Mouse (Mus musculus): ENCODE measurements at regions not wholly inside any gene's neighbourhood (a gene's known extent, or its start where the extent isn't known, plus 50 kb on each side); places are given as distances from the start of the nearest gene placed in this dataset.

DNA sequence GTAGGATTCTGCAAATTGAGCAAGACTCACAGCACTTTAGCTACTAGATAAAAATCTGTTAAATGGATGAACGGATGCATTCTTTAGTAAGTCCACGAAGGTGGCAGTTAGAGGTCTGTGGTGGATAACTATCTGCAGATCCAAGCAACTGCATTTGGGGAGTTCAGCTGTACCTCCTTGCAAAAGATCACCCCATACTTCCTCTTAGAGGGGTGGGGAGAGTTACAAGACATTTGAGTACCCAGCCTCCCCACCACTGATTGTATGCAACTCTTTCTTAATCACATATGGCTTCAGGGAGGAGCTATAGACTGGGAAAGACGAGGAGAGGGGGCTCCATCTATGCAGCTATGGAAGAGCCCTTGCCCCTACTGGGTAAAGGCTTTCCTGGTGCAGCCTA, 144.1 kb downstream of the Postn start:
- WGBS, result 79% methylated on average over 3 of the region's 3 CpGs
- Histone ChIP-seq H3K27me3 (replicated peaks) (no peaks in the 10 kb centered on the region), H3K9ac (no peak overlapping the region), H3K4me1 (no peaks in the 10 kb centered on the region), H3K4me2 (no peak overlapping the region), H3K9me3 (no peaks in the 10 kb centered on the region), H3K4me3 (no peak overlapping the region), H3K36me3 (replicated peaks) (no peaks in the 10 kb centered on the region), H3K27ac (no peak overlapping the region)
- no peak for ATAC-seq (replicated peaks)

DNA sequence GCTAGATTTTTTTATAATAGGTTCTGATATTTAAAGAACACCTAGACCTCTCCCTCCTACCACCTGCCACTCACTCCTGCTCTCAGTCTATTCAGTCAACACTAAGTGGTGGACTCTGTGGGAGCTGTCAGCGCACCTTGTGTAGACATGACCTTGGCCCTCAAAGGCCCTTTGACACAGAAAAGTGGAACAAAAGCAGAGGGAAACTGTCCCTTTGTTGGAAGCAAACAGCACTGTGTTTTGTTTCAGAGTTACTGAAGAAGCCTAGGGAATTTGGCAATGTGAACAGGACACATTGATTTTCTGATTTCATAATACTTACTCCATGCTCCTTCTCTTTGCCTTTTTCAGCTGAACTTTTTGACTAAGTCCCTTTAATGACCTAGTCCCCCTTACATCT, 146.7 kb downstream of the Postn start:
- H3K27ac ChIP-seq, result no peak overlapping the region
- no peak overlapping the region for H3K9ac ChIP-seq
- H3K27me3 ChIP-seq (replicated peaks), result no peaks in the 10 kb centered on the region
- no peak overlapping the region for H3K4me3 ChIP-seq
- no peak for ATAC-seq (replicated peaks)
- no peaks in the 10 kb centered on the region for H3K9me3 ChIP-seq
- no peaks in the 10 kb centered on the region for H3K4me1 ChIP-seq
- H3K4me2 ChIP-seq, result no peak overlapping the region
- WGBS, result 80% methylated on average over 1 of the region's 1 CpGs
- no peaks in the 10 kb centered on the region for H3K36me3 ChIP-seq (replicated peaks)

DNA sequence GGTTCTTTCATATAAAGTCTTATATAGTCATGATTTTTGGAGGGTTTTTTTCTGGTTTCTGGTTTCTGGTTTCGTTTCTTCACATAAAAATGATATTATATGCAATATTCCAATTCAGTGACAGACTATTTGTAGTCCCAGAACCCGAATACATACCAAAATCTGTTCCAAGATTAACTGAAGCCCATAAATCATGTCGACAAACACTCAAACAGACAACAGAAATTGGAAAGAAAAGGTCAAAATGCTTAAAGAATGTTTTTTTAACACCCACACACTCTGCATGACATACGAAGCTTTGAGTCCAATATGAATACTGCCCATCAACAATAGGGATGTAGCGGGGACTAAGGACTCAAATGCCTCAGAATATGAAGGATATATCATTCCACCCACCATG, 148.0 kb downstream of the Postn start:
- H3K36me3 ChIP-seq (replicated peaks), result no peaks in the 10 kb centered on the region
- no peak overlapping the region for H3K9ac ChIP-seq
- 83% methylated on average over 5 of the region's 5 CpGs for WGBS
- ATAC-seq (replicated peaks), result no peak
- H3K27me3 ChIP-seq (replicated peaks), result no peaks in the 10 kb centered on the region
- no peak overlapping the region for H3K4me3 ChIP-seq
- H3K27ac ChIP-seq, result no peak overlapping the region
- H3K4me2 ChIP-seq, result no peak overlapping the region
- no peaks in the 10 kb centered on the region for H3K9me3 ChIP-seq
- no peaks in the 10 kb centered on the region for H3K4me1 ChIP-seq

DNA sequence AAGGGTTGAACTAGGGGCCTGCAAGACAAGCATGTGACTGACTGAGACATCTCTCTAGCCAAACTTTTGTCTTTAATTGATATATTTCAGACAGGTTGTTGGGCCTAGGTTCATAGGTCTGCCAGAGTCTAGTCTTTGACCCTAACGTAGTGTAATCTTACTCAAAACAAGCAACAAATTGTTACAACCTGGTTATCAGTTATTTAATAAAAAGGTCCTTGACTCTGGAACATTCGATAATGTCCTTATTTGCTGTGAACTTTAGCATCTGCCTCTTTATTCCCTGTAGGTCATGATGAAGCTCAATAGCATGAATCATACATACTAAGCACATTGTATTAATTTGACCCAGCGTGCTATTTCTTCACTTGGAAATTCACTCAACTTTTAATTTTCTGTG, 156.3 kb downstream of the Postn start:
- Histone ChIP-seq H3K36me3 (replicated peaks) (no peaks in the 10 kb centered on the region), H3K9me3 (0 out of 2 replicates have a peak, but pooled peaks cover 4% of the 10 kb centered on the region), H3K27ac (no peak overlapping the region), H3K27me3 (replicated peaks) (no peaks in the 10 kb centered on the region), H3K4me2 (no peak overlapping the region), H3K4me3 (no peak overlapping the region), H3K4me1 (no peaks in the 10 kb centered on the region), H3K9ac (no peak overlapping the region)
- 89% methylated on average over 3 of the region's 3 CpGs for WGBS
- no peak for ATAC-seq (replicated peaks)

DNA sequence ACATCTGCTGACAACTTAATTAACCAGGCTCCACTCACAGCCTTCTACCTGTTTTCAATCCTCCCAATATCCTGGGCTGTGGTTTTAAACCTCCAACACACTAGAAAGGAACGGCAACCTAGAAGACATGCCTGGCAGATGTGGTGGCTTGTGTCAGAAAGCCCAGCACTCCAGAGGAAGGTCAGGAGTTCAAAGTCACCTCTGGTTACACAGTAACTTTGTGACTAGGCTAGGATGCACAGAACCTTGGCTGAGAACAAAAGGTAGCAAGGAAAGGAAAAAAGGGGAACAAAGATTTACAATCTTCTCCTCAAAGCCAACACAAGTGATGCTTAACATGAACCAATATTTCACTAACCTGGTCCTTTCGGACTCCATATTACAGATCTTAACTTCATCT, 161.8 kb downstream of the Postn start:
- Histone ChIP-seq H3K4me2 (no peak overlapping the region), H3K4me1 (no peaks in the 10 kb centered on the region), H3K36me3 (replicated peaks) (no peaks in the 10 kb centered on the region), H3K9ac (no peak overlapping the region), H3K27me3 (replicated peaks) (no peaks in the 10 kb centered on the region), H3K9me3 (0 out of 2 replicates have a peak, but pooled peaks cover 4% of the 10 kb centered on the region), H3K4me3 (no peak overlapping the region), H3K27ac (no peak overlapping the region)
- 92% methylated on average over 2 of the region's 2 CpGs for WGBS
- ATAC-seq (replicated peaks), result no peak

DNA sequence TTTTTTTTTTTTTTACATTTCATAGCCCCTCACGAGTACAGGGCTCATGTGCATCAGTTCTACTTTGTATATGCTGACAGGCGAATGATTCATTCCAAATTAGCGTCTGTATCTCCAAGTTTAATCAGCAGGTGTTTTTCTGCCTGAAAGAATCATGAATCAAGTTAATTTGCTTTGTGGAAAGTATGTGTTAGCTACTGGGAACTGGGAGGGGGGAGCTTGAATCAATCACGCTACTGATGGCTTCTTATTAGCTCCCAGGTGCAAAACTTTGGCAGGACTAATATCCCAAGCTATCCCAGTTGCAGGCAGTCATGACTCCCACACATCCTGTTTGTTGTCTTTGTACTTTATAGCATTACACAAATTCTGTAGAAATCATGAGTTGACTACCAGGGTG, 165.7 kb downstream of the Postn start:
- 91% methylated on average over 4 of the region's 4 CpGs for WGBS
- H3K4me1 ChIP-seq, result no peaks in the 10 kb centered on the region

DNA sequence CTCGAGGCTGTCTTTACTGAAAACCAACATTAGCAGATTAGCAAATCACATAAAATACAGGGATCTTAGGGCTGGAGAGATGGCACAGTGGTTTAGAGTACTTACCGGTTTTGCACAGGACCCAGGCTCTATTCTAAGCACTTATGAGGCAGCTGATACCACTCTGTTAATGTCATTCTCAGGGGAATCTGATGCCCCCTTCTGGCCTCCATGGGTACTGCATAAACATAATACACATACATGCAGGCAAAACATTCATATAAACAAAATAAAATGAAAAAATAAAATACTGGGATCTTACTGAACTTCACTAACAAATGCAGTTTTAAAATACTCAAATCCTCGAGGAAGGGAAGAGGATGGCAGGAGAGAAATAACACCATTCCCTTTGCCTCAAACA, 164.3 kb upstream of the Supt20 start:
- WGBS, result 82% methylated on average over 3 of the region's 3 CpGs
- Histone ChIP-seq H3K4me1 (no peaks in the 10 kb centered on the region), H3K36me3 (replicated peaks) (no peaks in the 10 kb centered on the region), H3K9ac (no peak overlapping the region), H3K9me3 (no peaks in the 10 kb centered on the region), H3K4me3 (no peak overlapping the region), H3K27me3 (replicated peaks) (no peaks in the 10 kb centered on the region), H3K27ac (no peak overlapping the region), H3K4me2 (no peak overlapping the region)
- no peak for ATAC-seq (replicated peaks)

More for the DNA sequence above, 165.7 kb downstream of the Postn start:
- Histone ChIP-seq H3K27ac (no peak overlapping the region), H3K36me3 (replicated peaks) (no peaks in the 10 kb centered on the region), H3K4me2 (no peak overlapping the region), H3K27me3 (replicated peaks) (no peaks in the 10 kb centered on the region), H3K9ac (no peak overlapping the region), H3K4me3 (no peak overlapping the region), H3K9me3 (no peaks in the 10 kb centered on the region)
- ATAC-seq (replicated peaks), result no peak

DNA sequence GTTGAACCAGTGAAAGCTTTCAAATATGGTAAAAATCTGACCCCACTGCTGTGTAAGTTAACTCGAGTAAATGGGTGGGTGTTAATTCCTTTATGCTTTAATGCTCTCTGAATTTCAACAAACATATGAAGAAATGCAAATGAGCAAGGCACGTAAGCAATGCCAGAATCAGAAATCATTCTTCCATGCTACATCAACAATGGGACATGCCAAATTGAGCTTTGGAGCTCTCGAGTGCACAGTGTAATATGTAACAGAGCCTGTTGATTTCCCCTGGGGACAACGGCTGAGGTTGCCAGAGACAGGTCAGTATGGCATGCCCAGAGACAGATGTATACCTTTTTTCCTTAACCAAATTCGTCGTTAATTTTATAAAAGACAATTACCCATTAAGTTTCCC, 162.4 kb upstream of the Supt20 start:
- no peak overlapping the region for H3K4me3 ChIP-seq
- H3K9me3 ChIP-seq, result no peaks in the 10 kb centered on the region
- H3K27me3 ChIP-seq (replicated peaks), result no peaks in the 10 kb centered on the region
- H3K4me2 ChIP-seq, result no peak overlapping the region
- WGBS, result 68% methylated on average over 6 of the region's 6 CpGs
- H3K27ac ChIP-seq, result no peak overlapping the region
- H3K9ac ChIP-seq, result no peak overlapping the region
- no peaks in the 10 kb centered on the region for H3K4me1 ChIP-seq
- no peak for ATAC-seq (replicated peaks)
- no peaks in the 10 kb centered on the region for H3K36me3 ChIP-seq (replicated peaks)

DNA sequence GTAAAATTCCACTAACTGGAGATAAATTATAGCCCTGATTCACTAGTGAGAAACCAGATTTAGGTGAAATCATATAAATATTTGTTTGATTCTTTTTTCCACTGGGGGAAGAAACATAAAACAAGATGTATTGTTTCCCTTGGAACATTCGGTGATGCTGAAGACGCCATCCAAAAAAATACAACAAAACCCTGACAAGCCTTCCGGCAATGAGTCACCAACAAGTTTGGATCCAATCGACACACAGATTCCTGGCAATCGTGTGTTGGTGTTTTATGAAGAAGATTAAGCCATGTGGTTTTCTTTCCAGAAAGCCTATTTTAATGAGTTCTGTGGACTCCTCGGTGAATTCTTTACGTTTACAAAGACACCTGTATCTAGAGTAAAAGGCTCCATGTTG, 157.2 kb upstream of the Supt20 start:
- Histone ChIP-seq H3K4me3 (no peak overlapping the region), H3K4me1 (no peaks in the 10 kb centered on the region), H3K4me2 (no peak overlapping the region), H3K27ac (no peak overlapping the region), H3K27me3 (replicated peaks) (no peaks in the 10 kb centered on the region), H3K36me3 (replicated peaks) (no peaks in the 10 kb centered on the region), H3K9me3 (no peaks in the 10 kb centered on the region), H3K9ac (no peak overlapping the region)
- 73% methylated on average over 7 of the region's 7 CpGs for WGBS
- no peak for ATAC-seq (replicated peaks)

DNA sequence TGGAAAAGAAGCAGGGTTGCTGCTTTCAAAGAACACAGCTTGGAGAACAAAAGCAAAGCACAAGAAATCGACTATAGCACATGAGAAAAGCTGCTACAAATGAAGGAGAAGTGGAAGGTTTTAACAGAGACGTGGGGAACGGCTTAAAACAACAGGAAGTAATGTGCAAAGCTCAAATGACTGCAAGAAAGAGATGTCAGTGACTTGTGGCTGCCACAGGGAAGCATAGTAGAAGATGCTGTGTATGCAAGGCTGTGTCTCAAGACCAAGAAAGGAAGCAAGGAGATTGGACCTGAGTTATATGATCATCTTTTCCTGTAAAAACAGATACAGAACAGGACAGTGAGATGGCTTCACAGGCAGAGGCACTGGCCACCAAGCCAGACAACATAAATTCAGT, 154.6 kb upstream of the Supt20 start:
- H3K36me3 ChIP-seq (replicated peaks), result no peaks in the 10 kb centered on the region
- no peak overlapping the region for H3K4me2 ChIP-seq
- H3K9me3 ChIP-seq, result no peaks in the 10 kb centered on the region
- H3K9ac ChIP-seq, result no peak overlapping the region
- H3K4me1 ChIP-seq, result no peaks in the 10 kb centered on the region
- no peak overlapping the region for H3K4me3 ChIP-seq
- no peak overlapping the region for H3K27ac ChIP-seq
- WGBS, result 62% methylated on average over 3 of the region's 3 CpGs
- ATAC-seq (replicated peaks), result no peak
- H3K27me3 ChIP-seq (replicated peaks), result no peaks in the 10 kb centered on the region

DNA sequence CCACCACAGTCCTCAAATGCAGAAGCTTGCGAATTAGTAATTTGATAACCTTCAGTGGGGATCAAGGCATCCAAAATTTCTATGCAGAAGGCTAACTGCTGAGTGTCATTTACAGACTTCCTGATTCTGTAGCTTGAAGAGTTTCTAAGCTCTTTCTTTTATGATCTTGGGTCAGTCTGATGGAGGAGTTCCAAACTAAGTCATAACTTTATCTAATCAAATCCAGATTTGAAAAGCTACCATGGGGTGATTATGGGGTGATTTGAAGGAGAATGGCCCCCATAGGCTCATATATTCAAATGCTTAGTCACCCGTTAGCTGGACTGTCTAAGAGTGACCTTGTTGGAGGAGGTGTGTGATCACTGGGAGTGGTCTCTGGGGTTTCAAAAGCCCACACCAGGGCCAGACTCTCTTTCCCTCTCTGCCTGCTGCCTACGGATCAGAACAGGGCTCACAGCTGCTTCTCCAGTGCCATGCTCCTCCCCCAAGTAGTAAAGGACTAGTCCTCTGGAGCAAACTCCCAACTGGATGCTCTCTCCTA, 152.0 kb upstream of the Supt20 start:
- Histone ChIP-seq H3K4me2 (no peak overlapping the region), H3K9me3 (no peaks in the 10 kb centered on the region), H3K27me3 (replicated peaks) (no peaks in the 10 kb centered on the region), H3K27ac (no peak overlapping the region), H3K4me1 (no peaks in the 10 kb centered on the region), H3K4me3 (no peak overlapping the region), H3K9ac (no peak overlapping the region), H3K36me3 (replicated peaks) (no peaks in the 10 kb centered on the region)
- ATAC-seq (replicated peaks), result no peak
- WGBS, result 74% methylated on average over 3 of the region's 3 CpGs

DNA sequence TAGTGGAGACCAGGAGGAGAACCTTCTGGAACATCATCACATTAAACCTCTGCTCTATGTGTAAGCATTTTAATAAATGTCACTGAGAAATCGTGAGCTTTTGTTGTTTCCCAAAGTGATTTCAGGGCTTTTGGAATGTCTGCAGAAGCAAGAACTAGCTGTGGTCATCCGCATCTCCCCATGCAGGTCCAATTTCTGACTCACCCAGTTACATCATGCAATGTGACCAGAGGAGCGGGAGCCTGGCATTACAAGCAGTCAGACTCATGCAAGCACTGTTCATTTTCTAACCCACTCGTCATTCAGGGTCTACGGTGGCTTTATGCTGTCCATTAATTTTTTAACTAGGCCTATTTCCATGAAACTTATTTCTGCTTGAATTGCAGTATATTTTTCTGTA, 151.2 kb upstream of the Supt20 start:
- no peak for ATAC-seq (replicated peaks)

DNA sequence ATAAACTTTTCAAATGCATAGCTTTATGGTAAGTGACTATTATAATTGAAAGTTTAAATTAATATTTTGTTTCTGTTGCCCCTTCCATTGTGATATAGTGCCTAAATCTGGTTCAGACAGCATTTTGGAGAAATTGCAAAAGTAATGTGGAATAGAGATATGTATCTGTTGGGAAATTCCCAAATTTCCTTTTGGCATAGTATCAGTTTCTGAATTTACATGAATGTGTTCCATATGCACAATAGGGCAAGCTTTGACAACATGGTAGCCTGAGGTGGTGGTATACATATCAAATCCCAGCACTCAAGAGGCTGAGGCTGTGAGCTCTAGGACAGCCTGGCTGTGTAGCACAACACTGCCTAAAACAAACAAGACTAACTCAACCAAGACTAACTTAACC, 147.2 kb upstream of the Supt20 start:
- no peak for ATAC-seq (replicated peaks)
- Histone ChIP-seq H3K9ac (no peak overlapping the region), H3K4me2 (no peak overlapping the region), H3K4me3 (no peak overlapping the region), H3K9me3 (no peaks in the 10 kb centered on the region), H3K4me1 (no peaks in the 10 kb centered on the region), H3K36me3 (replicated peaks) (no peaks in the 10 kb centered on the region), H3K27me3 (replicated peaks) (no peaks in the 10 kb centered on the region), H3K27ac (no peak overlapping the region)

More for the DNA sequence above, 151.2 kb upstream of the Supt20 start:
- no peak overlapping the region for H3K27ac ChIP-seq
- no peaks in the 10 kb centered on the region for H3K9me3 ChIP-seq
- H3K4me2 ChIP-seq, result no peak overlapping the region
- no peaks in the 10 kb centered on the region for H3K4me1 ChIP-seq
- no peak overlapping the region for H3K4me3 ChIP-seq
- H3K36me3 ChIP-seq (replicated peaks), result no peaks in the 10 kb centered on the region
- WGBS, result 93% methylated on average over 5 of the region's 5 CpGs
- H3K9ac ChIP-seq, result no peak overlapping the region
- no peaks in the 10 kb centered on the region for H3K27me3 ChIP-seq (replicated peaks)

DNA sequence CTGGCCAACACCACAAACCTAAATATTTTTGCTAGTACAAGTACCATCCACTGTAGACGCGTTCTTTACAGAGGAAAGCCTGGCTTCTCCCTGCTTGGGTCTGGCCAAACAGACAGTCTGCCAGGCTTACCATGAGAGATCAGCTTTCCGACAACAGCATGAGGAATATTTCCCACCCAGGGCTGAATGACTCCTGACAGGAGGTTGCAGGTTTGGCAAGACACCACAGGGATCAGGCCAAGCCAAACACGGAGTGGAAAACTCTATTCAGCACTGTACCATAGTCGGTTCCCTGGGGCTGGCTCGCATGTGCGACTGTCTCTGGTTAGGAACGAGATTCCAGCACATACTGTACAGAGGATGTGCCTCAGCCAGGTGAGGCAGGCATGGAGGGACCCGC, 140.7 kb upstream of the Supt20 start:
- Histone ChIP-seq H3K36me3 (replicated peaks) (no peaks in the 10 kb centered on the region), H3K9me3 (no peaks in the 10 kb centered on the region), H3K9ac (no peak overlapping the region), H3K27ac (no peak overlapping the region), H3K4me1 (no peaks in the 10 kb centered on the region), H3K4me2 (no peak overlapping the region), H3K4me3 (no peak overlapping the region), H3K27me3 (replicated peaks) (no peaks in the 10 kb centered on the region)
- 84% methylated on average over 9 of the region's 9 CpGs for WGBS
- ATAC-seq (replicated peaks), result no peak

All from midbrain, embryonic 15.5 days (tissue).